Mouse (Mus musculus): Measurements from ENCODE around the gene Elob. TPM values are rescaled to one million over a fixed set of nuclear protein-coding genes. Genes with fewer than 3 reads are reported as not detected.
A peak's percentile ranks its signal among the peaks of the same experiment; 100 is the strongest.

Elob gene
- total RNA-seq, 2 experiments from 2014 or later: 124 to 318 TPM

GRCm38 (mm10) chr17:23828271-23829001 lies 500 bp downstream of the Elob start:
- ATAC-seq (replicated peaks; ENCODE audit: poor library complexity, severe bottlenecking): peak; percentile 45

DNA sequence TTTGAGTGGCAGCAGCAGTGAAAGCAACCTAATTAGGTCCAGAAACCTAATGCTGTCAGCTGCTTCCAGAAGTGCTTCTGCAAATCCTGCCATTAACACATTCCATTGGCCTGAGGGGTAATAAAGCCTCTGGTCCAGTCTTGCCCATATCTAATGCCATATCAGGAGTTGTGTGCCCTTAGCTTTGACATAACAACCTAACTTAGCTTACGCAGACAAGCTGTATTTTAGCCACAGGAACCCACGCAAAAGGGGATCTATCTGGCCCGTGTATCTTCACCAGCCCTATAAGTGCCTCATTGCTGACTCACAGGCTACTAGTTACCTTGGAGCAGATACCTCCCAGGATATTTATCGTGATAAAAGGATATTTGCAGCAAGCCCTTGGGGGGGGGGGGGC lies 3.3 kb downstream of the Elob start:
- ATAC-seq (replicated peaks; ENCODE audit: poor library complexity, severe bottlenecking): no peak

- no peak for ATAC-seq (replicated peaks; ENCODE audit: poor library complexity, severe bottlenecking)
Measured at GRCm38 (mm10) chr17:23823614-23824013, 5.3 kb downstream of the Elob start.

- no peak for ATAC-seq (replicated peaks; ENCODE audit: poor library complexity, severe bottlenecking)
Measured at GRCm38 (mm10) chr17:23823018-23823417, 5.9 kb downstream of the Elob start.

- ATAC-seq (replicated peaks; ENCODE audit: poor library complexity, severe bottlenecking): no peak
Measured at GRCm38 (mm10) chr17:23822094-23822493, 6.8 kb downstream of the Elob start.

GRCm38 (mm10) chr17:23820731-23821130 lies 8.2 kb downstream of the Elob start:
- no peak for ATAC-seq (replicated peaks; ENCODE audit: poor library complexity, severe bottlenecking)

DNA sequence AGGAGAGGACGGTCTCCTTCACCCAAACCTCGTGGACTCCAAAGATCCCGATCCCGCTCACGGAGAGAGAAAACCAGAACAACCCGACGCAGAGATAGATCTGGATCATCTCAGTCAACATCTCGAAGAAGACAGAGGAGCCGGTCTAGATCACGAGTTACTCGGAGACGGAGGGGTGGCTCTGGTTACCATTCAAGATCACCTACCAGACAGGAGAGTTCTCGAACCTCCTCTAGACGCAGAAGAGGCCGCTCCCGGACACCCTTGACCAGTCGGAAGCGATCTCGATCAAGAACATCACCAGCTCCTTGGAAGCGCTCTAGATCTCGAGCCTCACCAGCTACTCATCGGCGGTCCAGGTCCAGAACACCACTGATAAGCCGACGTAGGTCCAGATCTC lies 9.7 kb downstream of the Elob start:
- no peak for ATAC-seq (replicated peaks; ENCODE audit: poor library complexity, severe bottlenecking)

DNA sequence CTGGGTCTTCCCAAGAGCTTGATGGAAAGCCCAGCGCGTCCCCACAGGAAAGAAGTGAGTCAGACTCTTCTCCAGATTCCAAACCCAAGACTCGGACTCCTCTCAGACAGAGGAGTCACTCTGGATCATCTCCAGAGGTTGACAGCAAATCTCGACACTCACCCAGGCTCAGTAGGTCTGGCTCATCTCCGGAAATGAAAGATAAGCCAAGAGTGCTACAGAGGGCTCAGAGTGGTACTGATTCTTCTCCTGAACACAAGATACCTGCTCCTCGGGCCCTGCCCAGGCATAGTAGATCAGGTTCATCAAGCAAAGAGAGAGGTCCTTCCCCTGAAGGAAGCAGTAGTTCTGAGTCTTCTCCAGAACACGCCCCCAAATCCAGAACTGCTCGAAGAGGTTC lies 10.4 kb downstream of the Elob start:
- no peak for ATAC-seq (replicated peaks; ENCODE audit: poor library complexity, severe bottlenecking)

GRCm38 (mm10) chr17:23815641-23816040 lies 13.3 kb downstream of the Elob start:
- ATAC-seq (replicated peaks; ENCODE audit: poor library complexity, severe bottlenecking): no peak

- ATAC-seq (replicated peaks; ENCODE audit: poor library complexity, severe bottlenecking): no peak
Measured at GRCm38 (mm10) chr17:23807918-23808317, 21.0 kb downstream of the Elob start.

DNA sequence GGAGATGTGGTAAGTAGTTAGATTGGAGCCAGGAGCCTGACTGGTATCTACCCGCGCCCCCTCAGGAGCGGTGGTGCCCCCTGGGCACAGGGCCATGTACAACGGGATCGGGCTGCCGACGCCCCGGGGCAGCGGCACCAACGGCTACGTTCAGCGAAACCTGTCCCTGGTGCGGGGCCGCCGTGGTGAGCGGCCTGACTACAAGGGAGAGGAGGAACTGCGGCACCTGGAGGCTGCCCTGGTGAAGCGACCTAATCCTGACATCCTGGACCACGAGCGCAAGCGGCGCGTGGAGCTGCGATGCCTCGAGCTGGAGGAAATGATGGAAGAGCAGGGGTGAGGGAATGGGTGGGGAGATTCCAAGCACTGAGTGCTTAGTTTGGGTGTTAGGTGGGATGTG lies 22.1 kb downstream of the Elob start:
- ATAC-seq (replicated peaks; ENCODE audit: poor library complexity, severe bottlenecking): 0 out of 2 replicates have a peak, but pooled peaks have one; percentile 5

- no peak for ATAC-seq (replicated peaks; ENCODE audit: poor library complexity, severe bottlenecking)
Measured at GRCm38 (mm10) chr17:23804426-23805085, 24.4 kb downstream of the Elob start.

GRCm38 (mm10) chr17:23803366-23804041 lies 25.4 kb downstream of the Elob start:
- peak; percentile 31 for ATAC-seq (replicated peaks; ENCODE audit: poor library complexity, severe bottlenecking)

DNA sequence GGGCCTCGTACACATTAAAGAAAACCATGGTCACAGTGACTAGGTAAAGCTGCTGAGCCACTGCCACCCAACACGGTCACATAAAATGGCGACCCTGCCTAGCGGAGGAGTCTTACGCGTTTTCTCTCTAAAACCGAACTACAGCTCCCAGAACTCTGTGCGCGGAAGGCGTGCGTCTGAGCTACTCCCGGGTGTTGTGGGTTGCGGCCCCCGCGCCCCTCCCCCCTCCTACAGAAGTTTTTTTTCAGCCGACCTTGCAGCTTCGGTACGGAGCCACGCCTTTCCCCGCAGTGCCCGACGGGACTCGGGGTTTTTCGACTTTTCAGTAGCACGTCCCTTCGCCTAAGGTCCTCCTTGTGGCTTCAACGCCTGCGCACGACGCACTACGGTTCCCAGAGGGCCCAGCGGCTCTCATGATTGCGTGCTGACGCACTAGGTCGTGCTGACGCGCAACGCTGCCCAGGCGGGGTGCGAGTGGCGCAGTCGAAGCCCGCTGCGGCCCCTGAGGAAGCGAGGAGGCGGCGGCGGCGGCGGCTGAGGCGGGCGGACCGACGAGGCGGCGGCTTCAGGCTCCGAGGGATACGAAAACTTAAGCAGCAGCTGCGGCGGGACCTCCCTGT lies 26.1 kb downstream of the Elob start:
- ATAC-seq (replicated peaks; ENCODE audit: poor library complexity, severe bottlenecking): peak; percentile 89

GRCm38 (mm10) chr17:23801627-23802026 lies 27.3 kb downstream of the Elob start:
- ATAC-seq (replicated peaks; ENCODE audit: poor library complexity, severe bottlenecking): no peak

GRCm38 (mm10) chr17:23797316-23797715 lies 31.6 kb downstream of the Elob start:
- ATAC-seq (replicated peaks; ENCODE audit: poor library complexity, severe bottlenecking): peak; percentile 35; the same call in 1 of the 2 replicates

- ATAC-seq (replicated peaks; ENCODE audit: poor library complexity, severe bottlenecking): no peak
Measured at GRCm38 (mm10) chr17:23795323-23795722, 33.6 kb downstream of the Elob start.

DNA sequence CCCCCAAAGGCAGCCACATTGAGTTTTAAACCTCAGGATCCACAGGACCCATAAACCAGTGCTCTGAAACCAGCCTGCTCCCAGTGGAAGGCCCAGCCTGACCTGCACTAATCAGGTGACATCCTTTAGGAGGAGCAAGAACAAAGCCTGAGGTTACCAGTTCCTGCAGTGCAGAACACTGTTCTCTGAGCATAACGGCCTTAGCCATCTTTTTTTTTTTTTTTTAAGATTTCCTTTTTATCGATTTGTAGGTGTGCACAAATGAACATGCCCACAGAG lies 37.9 kb downstream of the Elob start:
- ATAC-seq (replicated peaks; ENCODE audit: poor library complexity, severe bottlenecking): 0 out of 2 replicates have a peak, but pooled peaks have one; percentile 8

DNA sequence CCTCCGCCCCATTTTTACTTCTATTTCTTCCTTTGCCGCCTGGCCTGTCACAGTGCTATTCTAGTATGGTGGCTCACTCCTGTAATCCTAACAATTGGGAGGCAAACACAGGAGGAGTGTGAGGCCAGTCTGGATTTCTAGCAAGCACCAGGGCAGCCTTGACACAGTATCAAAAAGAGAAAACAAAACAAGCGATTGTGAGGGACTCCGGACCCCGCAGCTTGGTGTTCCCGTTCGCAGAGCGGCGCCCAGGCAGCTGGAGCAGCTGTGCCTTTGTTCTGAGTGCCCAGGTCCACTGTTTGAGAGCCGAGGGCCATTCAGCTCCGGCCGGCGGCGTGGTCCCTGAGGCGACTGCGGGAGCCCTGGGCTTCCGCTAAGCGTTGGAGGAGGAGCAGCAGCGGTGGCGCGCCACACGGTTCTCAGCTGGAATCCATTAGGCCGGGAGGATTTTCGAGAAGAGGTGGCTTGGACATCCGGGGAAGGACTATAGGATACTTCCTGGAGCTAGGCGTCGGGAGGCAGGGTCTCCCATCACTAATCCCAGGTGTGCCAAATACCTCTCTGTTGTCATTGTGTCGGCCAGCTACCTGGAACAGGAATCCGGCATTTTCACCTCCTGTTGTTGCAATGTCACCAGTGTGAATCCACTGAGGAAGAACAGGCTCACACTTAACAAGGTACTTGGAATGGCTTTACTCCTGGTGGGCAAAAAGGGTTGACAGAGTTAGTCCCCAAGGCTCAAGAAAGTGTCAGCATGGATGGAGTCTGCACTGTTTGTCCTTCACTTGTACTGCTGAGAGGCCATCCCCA lies 38.5 kb downstream of the Elob start, which contains the start of gene Srrm2:
Srrm2 (plus strand) TSS at position 264 of the 810 bp plus-strand sequence.
- peak; percentile 68 for ATAC-seq (replicated peaks; ENCODE audit: poor library complexity, severe bottlenecking)

- ATAC-seq (replicated peaks; ENCODE audit: poor library complexity, severe bottlenecking): no peak
Measured at GRCm38 (mm10) chr17:23789749-23790268, 39.1 kb downstream of the Elob start.
